Mouse (Mus musculus): ENCODE measurements around the gene Lpo.

The Lpo gene

GRCm38 (mm10) chr11:87802621-87803020 is 25.5 kb downstream of the Lpo start:
- no peak for DNase-seq

GRCm38 (mm10) chr11:87801711-87802275 is 26.3 kb downstream of the Lpo start:
- DNase-seq, result no peak

- DNase-seq, result no peak
These were observed 34.6 kb downstream of the Lpo start, which contains the start of gene Mpo for GRCm38 (mm10) chr11:87793460-87793859. Mpo (plus strand) TSS chr11:87793581.

- no peak for DNase-seq
These were observed 38.0 kb downstream of the Lpo start for GRCm38 (mm10) chr11:87790088-87790487.

GRCm38 (mm10) chr11:87780130-87780529 is 48.0 kb downstream of the Lpo start:
- no peak for DNase-seq

GRCm38 (mm10) chr11:87779392-87779791 is 48.7 kb downstream of the Lpo start:
- peak; percentile 46 for DNase-seq

GRCm38 (mm10) chr11:87778915-87779314 is 49.2 kb downstream of the Lpo start:
- DNase-seq, result no peak

GRCm38 (mm10) chr11:87778100-87778765 is 49.9 kb downstream of the Lpo start:
- peak; percentile 94 for DNase-seq

GRCm38 (mm10) chr11:87772354-87772753 is 55.7 kb downstream of the Lpo start:
- no peak for DNase-seq

GRCm38 (mm10) chr11:87770989-87771388 is 57.1 kb downstream of the Lpo start:
- DNase-seq, result peak; percentile 63

GRCm38 (mm10) chr11:87768745-87769144 is 59.3 kb downstream of the Lpo start:
- DNase-seq, result no peak

GRCm38 (mm10) chr11:87763988-87764876 is 63.9 kb downstream of the Lpo start:
- DNase-seq, result peak; percentile 85

- peak; percentile 88 for DNase-seq
These were observed 64.5 kb downstream of the Lpo start for GRCm38 (mm10) chr11:87763511-87763987.

- peak; percentile 66 for DNase-seq
These were observed 65.2 kb downstream of the Lpo start for GRCm38 (mm10) chr11:87762702-87763385.

GRCm38 (mm10) chr11:87761806-87762701 is 66.0 kb downstream of the Lpo start:
- peak; percentile 51 for DNase-seq

- peak; percentile 64 for DNase-seq
These were observed 66.8 kb downstream of the Lpo start for GRCm38 (mm10) chr11:87761181-87761721.

- peak; percentile 81 for DNase-seq
These were observed 67.6 kb downstream of the Lpo start, which contains the start of gene Tspoap1 for GRCm38 (mm10) chr11:87760301-87761081. Tspoap1 (plus strand) TSS chr11:87760541.

- peak; percentile 62 for DNase-seq
These were observed 68.5 kb downstream of the Lpo start for GRCm38 (mm10) chr11:87759609-87760005.

GRCm38 (mm10) chr11:87758957-87759608 is 69.0 kb downstream of the Lpo start:
- DNase-seq, result no peak

Data from cerebellum, adult 9-11 months (tissue).